Mouse (Mus musculus): ENCODE measurements around the gene Zdhhc13. TPM values are rescaled to one million over a fixed set of nuclear protein-coding genes. Genes with fewer than 3 reads are reported as not detected.

Gene Zdhhc13
- polyA plus RNA-seq, 1 experiment from 2014 or later: 29.8 TPM

DNA sequence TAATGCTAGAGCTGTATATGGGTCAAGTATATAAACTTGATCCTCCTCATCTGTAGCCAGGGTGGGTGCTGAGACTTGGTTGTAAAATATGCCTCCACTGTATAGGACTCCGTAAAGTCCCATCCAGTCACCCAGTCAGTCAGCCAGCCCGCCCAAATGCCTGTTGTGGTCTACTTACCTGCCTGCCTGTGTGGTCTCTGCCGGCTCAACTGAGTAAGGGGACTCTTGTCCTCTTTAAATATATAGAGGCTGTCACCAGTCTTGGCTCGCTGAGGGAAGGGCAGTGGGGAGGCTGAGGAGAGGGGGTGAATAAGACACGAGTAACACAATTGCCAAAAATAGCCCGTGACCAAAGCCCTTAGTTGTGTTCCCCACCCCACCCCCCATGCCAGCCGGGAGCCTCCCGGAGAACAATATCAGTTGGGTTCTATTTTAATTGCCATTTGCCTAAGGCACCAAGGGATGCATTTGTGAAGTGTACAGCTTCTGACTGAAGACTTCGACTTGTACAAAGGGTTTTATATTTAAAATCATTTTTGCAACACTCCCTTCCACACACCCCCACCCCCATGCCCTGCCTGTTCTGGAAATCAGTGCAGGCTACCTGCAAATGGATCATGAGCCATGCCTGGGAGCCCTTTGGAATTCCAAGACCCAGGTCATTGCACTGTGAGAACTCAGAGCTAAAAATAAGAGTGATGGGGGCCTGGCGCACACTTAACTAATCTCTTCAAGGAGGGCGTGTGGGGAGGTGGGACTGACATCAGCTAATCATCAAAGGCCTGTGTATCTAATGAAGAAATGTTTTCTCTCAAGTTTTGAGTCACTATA is 59.2 kb downstream of the Zdhhc13 start, which contains the start of gene Csrp3:
TSS of gene Csrp3 (minus strand) at position 214 of the 831 bp plus-strand sequence.
- no peak within 1 kb of the TSS for H3K4me2 ChIP-seq
- ATAC-seq (ENCODE audit: borderline replicate concordance, extremely low read depth, low FRiP score, low TSS enrichment): no peak
- H3K36me3 ChIP-seq: no peaks in the 10 kb centered on the region
- H3K9ac ChIP-seq: no peak within 1 kb of the TSS
- H3K9me3 ChIP-seq: no peaks in the 10 kb centered on the region
- 59% methylated on average over 11 of the region's 11 CpGs for WGBS
- H3K27ac ChIP-seq: no peak within 1 kb of the TSS
- H3K4me1 ChIP-seq: peaks cover 7% of the 10 kb centered on the region
- no peak within 1 kb of the TSS for H3K4me3 ChIP-seq
- no peaks in the 10 kb centered on the region for H3K27me3 ChIP-seq

DNA sequence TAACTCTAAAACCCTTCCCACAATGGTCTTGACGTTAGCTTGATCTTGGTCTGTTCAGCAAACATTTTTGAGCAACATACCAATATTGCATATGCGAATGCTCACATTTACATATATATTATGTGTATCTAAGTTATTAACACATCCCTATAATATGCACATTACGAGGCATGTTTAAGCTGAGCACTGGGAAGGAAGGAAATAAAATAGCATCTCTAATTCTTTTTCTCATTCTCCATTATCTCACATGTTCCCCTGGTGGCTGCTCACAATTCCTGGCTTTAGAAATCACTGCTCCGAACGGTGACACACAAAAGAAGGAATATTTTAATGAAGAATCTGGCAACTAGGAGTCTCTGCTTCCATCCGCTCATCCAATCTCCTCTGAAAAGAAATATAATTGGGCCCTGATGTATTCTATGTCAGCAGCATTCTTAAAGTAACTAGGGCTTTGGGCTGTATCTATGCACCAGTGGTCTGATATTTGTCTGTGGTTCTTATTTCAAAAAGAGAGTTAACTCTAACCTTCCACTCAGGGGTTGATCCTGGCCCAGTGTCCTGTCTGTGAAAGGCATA is 62.8 kb downstream of the Zdhhc13 start:
- H3K9ac ChIP-seq: no peak overlapping the region
- no peak for ATAC-seq (ENCODE audit: borderline replicate concordance, extremely low read depth, low FRiP score, low TSS enrichment)
- no peaks in the 10 kb centered on the region for H3K9me3 ChIP-seq
- no peak overlapping the region for H3K27ac ChIP-seq
- no peak overlapping the region for H3K4me3 ChIP-seq
- 90% methylated on average over 6 of the region's 6 CpGs for WGBS
- no peak overlapping the region for H3K4me2 ChIP-seq
- H3K27me3 ChIP-seq: no peaks in the 10 kb centered on the region
- no peaks in the 10 kb centered on the region for H3K4me1 ChIP-seq
- H3K36me3 ChIP-seq: no peaks in the 10 kb centered on the region

DNA sequence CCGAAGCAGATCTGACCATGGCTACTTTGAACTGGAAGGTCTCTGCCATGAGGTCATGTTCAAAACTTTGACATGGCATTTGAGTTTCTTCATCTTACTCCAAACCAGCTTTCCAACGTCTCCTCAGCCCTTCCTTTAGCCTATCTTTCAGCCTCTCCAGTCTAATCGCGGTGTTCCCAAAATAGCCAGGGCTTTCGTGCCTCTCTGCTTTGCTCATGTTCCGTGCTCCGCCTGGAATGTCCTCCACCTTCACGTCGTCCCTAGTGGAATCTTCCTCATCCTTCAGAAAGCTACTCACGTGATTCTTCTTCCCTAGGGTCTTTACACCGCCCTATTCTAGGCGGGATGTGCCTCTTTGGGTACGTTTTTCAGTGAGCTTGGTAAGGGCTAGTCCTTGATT is 64.7 kb downstream of the Zdhhc13 start:
- H3K4me2 ChIP-seq: no peak overlapping the region
- H3K9me3 ChIP-seq: no peaks in the 10 kb centered on the region
- WGBS: 77% methylated on average over 13 of the region's 13 CpGs
- H3K27me3 ChIP-seq: no peaks in the 10 kb centered on the region
- H3K27ac ChIP-seq: no peak overlapping the region
- H3K4me1 ChIP-seq: 0 out of 2 replicates have a peak, but pooled peaks cover 4% of the 10 kb centered on the region
- no peak overlapping the region for H3K4me3 ChIP-seq
- no peaks in the 10 kb centered on the region for H3K36me3 ChIP-seq
- H3K9ac ChIP-seq: no peak overlapping the region
- no peak for ATAC-seq (ENCODE audit: borderline replicate concordance, extremely low read depth, low FRiP score, low TSS enrichment)

DNA sequence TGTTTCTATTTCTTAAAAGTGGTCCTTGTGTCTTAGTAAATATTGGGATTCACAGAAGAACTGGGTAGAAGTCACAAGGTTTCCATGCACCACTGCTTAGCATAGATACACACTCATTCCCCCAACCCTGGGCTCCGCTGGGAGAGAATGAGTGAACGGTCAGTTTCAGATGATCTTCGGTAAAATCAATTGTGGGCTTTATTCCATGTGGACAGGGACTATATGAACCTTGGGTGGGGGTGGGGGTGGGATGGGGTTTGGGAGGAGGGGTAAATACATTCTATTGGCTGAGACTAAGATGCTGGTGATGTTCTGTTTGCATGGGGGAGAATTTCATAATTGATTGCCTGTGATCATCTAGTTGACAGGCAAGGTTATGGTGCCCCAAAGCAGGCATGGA is 66.7 kb downstream of the Zdhhc13 start:
- Histone ChIP-seq H3K27ac (no peak overlapping the region), H3K4me1 (0 out of 2 replicates have a peak, but pooled peaks cover 6% of the 10 kb centered on the region)

DNA sequence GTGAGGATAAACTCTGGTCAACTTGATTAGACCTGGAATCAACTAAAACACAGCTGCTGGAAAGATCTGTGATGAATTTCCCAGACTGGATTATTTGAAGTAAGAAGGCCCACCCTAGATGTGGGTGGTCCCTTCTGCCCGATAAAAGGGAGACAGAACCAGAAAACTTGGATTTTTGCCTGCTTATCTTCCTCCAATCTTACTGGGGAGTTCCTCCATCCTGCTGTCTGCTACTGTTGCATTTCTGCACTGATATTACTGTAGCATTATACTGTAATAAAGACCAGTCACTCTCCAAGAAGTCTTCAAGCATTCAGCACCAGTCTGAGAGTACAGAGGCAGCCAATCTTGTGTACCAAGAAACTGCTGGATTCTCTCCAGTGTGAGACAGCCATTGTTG is 69.5 kb downstream of the Zdhhc13 start:
- Histone ChIP-seq H3K27me3 (no peaks in the 10 kb centered on the region), H3K4me3 (no peak overlapping the region), H3K9me3 (no peaks in the 10 kb centered on the region), H3K27ac (no peak overlapping the region), H3K4me2 (no peak overlapping the region), H3K4me1 (0 out of 2 replicates have a peak, but pooled peaks cover 6% of the 10 kb centered on the region), H3K9ac (no peak overlapping the region), H3K36me3 (no peaks in the 10 kb centered on the region)
- ATAC-seq (ENCODE audit: borderline replicate concordance, extremely low read depth, low FRiP score, low TSS enrichment): no peak
- 29% methylated on average over 1 of the region's 1 CpGs for WGBS

More for the DNA sequence above, 66.7 kb downstream of the Zdhhc13 start:
- no peak overlapping the region for H3K4me2 ChIP-seq
- ATAC-seq (ENCODE audit: borderline replicate concordance, extremely low read depth, low FRiP score, low TSS enrichment): no peak
- no peak overlapping the region for H3K9ac ChIP-seq
- WGBS: 91% methylated on average over 3 of the region's 3 CpGs
- H3K36me3 ChIP-seq: no peaks in the 10 kb centered on the region
- no peaks in the 10 kb centered on the region for H3K9me3 ChIP-seq
- no peak overlapping the region for H3K4me3 ChIP-seq
- H3K27me3 ChIP-seq: no peaks in the 10 kb centered on the region

DNA sequence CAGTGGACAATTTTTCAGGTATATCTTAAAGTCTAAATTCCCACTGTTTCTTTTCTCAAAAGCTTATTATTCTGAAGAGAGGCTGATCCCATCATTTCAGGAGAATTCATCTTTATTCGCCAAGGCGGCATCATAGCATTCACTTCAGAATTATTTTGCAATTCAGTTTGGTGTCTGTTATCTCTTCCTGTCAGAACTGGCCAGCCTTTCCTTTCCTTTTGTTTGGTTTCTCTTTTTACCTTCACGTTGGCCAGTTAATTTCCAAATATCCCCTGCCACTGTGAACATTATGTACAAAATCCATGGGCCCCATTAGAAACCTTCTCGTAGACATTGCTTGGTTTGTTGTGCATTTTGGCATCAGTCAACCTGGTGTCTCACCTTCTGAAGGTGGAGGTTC is 70.6 kb downstream of the Zdhhc13 start:
- H3K4me3 ChIP-seq: no peak overlapping the region
- H3K36me3 ChIP-seq: no peaks in the 10 kb centered on the region
- WGBS: 65% methylated on average over 4 of the region's 4 CpGs
- 0 out of 2 replicates have a peak, but pooled peaks cover 6% of the 10 kb centered on the region for H3K4me1 ChIP-seq
- ATAC-seq (ENCODE audit: borderline replicate concordance, extremely low read depth, low FRiP score, low TSS enrichment): no peak
- no peak overlapping the region for H3K27ac ChIP-seq
- no peaks in the 10 kb centered on the region for H3K9me3 ChIP-seq
- H3K4me2 ChIP-seq: no peak overlapping the region
- no peak overlapping the region for H3K9ac ChIP-seq
- H3K27me3 ChIP-seq: no peaks in the 10 kb centered on the region

DNA sequence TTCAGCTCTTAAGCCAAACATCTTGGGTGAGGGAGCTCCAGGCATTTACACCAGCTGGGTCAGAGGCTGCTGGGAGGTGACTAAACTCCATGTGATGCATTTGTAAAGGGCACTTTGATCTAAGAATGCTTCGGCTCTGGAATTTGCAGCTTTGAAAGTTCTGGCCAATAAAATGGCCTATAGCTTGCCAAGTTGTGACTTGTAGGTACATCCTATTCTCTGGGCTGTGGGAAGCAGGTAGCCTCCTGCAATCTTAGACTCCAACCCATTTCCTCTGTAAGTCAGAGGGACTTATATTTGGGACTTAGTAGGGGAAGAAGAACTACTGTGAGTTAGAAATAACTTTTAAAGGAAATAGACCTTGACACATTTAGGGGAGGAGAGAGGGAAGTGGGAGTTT is 72.1 kb downstream of the Zdhhc13 start:
- ATAC-seq (ENCODE audit: borderline replicate concordance, extremely low read depth, low FRiP score, low TSS enrichment): no peak
- H3K27ac ChIP-seq: no peak overlapping the region
- H3K27me3 ChIP-seq: no peaks in the 10 kb centered on the region
- no peak overlapping the region for H3K4me3 ChIP-seq
- H3K4me1 ChIP-seq: 0 out of 2 replicates have a peak, but pooled peaks cover 6% of the 10 kb centered on the region
- H3K9ac ChIP-seq: no peak overlapping the region
- no peak overlapping the region for H3K4me2 ChIP-seq
- peaks cover 5% of the 10 kb centered on the region for H3K36me3 ChIP-seq
- 38% methylated on average over 1 of the region's 1 CpGs for WGBS
- H3K9me3 ChIP-seq: no peaks in the 10 kb centered on the region

DNA sequence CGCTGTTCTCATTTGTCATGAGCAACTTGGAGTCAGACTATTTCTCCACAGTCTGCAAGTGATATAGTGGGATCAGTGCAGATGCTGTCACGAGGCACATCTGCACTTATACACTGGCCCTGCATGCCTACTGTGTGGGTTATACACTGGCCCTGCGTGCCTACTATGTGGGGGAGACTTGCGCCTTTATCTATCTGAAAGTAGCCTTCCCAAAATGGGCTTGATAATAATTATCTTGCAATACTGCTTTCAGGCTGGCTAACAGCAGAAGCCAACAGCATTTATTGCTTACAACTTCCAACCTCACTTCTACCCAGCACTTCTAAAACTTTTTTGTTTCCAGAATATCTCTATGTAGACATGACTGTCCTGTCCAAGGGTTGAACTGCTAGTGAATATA is 73.0 kb downstream of the Zdhhc13 start:
- WGBS: 77% methylated on average over 4 of the region's 4 CpGs

DNA sequence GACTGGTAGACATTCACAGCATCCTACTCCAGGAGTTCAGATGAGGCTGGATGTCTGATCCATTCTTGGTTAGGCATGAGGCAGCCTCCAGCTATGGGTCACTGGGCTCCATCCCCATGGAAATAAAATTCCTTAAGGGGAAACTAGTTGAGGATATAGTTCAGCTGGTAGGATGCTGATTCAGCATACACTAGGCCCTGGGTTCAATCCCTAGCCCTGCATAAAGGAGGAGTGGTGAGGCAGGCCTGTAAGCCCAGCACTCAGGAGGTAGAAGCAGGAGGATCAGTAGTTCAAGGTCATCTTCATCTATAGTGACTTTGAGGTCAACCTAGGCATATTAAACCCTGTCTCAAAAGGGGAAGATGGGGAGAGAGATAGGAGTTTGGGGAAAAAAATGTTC is 75.4 kb downstream of the Zdhhc13 start:
- no peak for ATAC-seq (ENCODE audit: borderline replicate concordance, extremely low read depth, low FRiP score, low TSS enrichment)
- peaks cover 31% of the 10 kb centered on the region for H3K36me3 ChIP-seq

More for the DNA sequence above, 73.0 kb downstream of the Zdhhc13 start:
- Histone ChIP-seq H3K27ac (no peak overlapping the region), H3K4me1 (0 out of 2 replicates have a peak, but pooled peaks cover 6% of the 10 kb centered on the region), H3K4me2 (no peak overlapping the region), H3K9ac (no peak overlapping the region), H3K36me3 (peaks cover 8% of the 10 kb centered on the region), H3K9me3 (no peaks in the 10 kb centered on the region), H3K27me3 (no peaks in the 10 kb centered on the region), H3K4me3 (no peak overlapping the region)
- ATAC-seq (ENCODE audit: borderline replicate concordance, extremely low read depth, low FRiP score, low TSS enrichment): no peak

DNA sequence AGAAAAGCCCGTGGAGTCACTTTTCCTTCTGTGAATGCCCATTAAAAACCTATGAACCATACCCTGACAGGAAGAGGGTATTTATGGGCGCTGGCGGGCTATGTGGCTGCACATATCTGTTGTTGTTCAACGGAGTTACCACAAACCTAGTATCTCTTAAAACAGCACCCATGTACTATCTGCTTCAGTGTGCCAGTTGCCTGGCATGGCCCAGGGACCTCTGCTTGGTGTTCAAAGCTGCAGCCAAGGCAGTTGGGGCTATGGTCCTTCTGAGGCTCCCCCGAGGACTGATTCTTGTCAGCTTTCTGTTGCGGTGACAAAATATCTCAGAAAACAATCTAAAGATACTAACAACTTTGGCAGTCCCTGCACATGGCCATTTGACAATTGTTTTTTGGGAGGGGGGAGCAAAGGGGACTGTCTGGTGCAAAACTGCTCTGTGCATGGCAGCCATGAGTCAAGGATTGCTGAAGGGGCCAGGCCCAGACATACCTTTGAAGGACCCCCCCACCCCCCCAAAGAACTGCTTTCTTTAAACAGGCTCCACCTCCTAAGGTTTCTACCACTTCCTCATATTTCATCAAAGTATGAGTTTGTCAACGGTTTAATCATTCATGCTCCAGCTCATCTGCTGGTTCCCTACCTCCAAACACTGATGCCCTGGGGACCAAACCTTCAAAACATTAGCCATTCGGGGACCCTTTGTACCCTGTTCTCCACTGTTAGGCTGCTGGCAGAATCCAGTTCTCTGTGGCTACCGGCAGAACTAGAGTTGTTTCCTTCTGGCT is 76.1 kb downstream of the Zdhhc13 start:
- WGBS: 85% methylated on average over 9 of the region's 9 CpGs
- H3K9ac ChIP-seq: no peak overlapping the region
- H3K4me1 ChIP-seq: no peaks in the 10 kb centered on the region
- no peaks in the 10 kb centered on the region for H3K9me3 ChIP-seq
- no peak for ATAC-seq (ENCODE audit: borderline replicate concordance, extremely low read depth, low FRiP score, low TSS enrichment)
- H3K4me3 ChIP-seq: no peak overlapping the region
- peaks cover 38% of the 10 kb centered on the region for H3K36me3 ChIP-seq
- no peaks in the 10 kb centered on the region for H3K27me3 ChIP-seq
- no peak overlapping the region for H3K4me2 ChIP-seq
- no peak overlapping the region for H3K27ac ChIP-seq

More for the DNA sequence above, 75.4 kb downstream of the Zdhhc13 start:
- H3K4me3 ChIP-seq: no peak overlapping the region
- H3K9me3 ChIP-seq: no peaks in the 10 kb centered on the region
- H3K9ac ChIP-seq: no peak overlapping the region
- H3K27me3 ChIP-seq: no peaks in the 10 kb centered on the region
- H3K27ac ChIP-seq: no peak overlapping the region
- H3K4me2 ChIP-seq: no peak overlapping the region
- no peaks in the 10 kb centered on the region for H3K4me1 ChIP-seq

DNA sequence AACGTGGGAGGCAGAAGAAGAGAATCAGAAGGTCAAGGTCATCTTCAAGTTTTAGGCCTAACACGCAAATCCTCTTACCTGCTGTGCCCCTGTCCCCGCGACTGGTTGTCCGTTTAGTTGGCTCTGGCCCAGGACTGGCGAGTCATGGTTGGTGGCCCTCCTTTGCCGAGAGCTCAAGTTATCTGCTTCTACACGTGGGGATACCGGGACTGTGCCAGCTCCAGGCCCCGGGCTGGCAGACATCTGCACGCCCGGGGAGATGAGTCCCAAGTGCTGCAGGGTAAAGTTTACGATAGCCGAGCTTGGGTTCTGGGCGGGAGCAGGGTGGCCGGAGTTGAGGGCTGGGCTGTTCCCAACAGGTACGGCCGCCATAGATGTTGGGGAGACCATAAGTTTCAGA is 78.8 kb downstream of the Zdhhc13 start:
- Histone ChIP-seq H3K4me3 (no peak overlapping the region), H3K27me3 (no peaks in the 10 kb centered on the region), H3K4me1 (no peaks in the 10 kb centered on the region), H3K4me2 (no peak overlapping the region), H3K9ac (no peak overlapping the region), H3K27ac (no peak overlapping the region), H3K9me3 (no peaks in the 10 kb centered on the region), H3K36me3 (peaks cover 65% of the 10 kb centered on the region)
- ATAC-seq (ENCODE audit: borderline replicate concordance, extremely low read depth, low FRiP score, low TSS enrichment): no peak
- WGBS: 90% methylated on average over 18 of the region's 18 CpGs

DNA sequence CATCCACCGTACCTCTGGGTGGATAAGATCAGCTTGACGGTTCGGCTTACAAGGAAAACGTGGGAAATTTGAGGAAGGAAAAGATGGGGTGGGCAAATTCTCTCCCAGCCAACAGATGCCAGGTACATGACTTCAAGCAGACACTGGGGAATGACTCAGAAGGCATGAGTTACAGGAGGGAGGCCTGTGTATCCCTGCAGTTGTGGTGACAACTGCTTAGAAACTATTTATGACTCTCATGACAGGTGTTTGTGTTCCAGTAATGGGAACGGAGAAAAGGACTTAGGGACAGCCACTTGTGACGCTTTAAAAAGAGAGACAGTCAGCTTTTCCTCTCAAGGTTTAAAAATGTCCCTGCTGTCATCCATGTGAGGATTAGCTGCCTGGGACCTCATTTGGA is 81.3 kb downstream of the Zdhhc13 start:
- 84% methylated on average over 6 of the region's 6 CpGs for WGBS
- Histone ChIP-seq H3K36me3 (peaks cover 91% of the 10 kb centered on the region), H3K9ac (no peak overlapping the region)

More for the DNA sequence above, 81.3 kb downstream of the Zdhhc13 start:
- no peaks in the 10 kb centered on the region for H3K9me3 ChIP-seq
- H3K4me1 ChIP-seq: no peaks in the 10 kb centered on the region
- no peak overlapping the region for H3K4me3 ChIP-seq
- ATAC-seq (ENCODE audit: borderline replicate concordance, extremely low read depth, low FRiP score, low TSS enrichment): no peak
- H3K27me3 ChIP-seq: no peaks in the 10 kb centered on the region
- H3K4me2 ChIP-seq: no peak overlapping the region
- no peak overlapping the region for H3K27ac ChIP-seq

Data from lung, embryonic 15.5 days (tissue).